Mouse (Mus musculus) CD8-positive naive resting alpha-beta T cell, adult 2 months (primary cell): ENCODE measurements around the gene Ttc8.

Experiments
- DNase-seq, 2 experiments: peaks; one replicate each; pipeline ENCODE4 v3.0.0; 2022; ENCODE audit warnings: low read depth in 2 of 2, low spot score in 2 of 2

The Ttc8 gene

DNA sequence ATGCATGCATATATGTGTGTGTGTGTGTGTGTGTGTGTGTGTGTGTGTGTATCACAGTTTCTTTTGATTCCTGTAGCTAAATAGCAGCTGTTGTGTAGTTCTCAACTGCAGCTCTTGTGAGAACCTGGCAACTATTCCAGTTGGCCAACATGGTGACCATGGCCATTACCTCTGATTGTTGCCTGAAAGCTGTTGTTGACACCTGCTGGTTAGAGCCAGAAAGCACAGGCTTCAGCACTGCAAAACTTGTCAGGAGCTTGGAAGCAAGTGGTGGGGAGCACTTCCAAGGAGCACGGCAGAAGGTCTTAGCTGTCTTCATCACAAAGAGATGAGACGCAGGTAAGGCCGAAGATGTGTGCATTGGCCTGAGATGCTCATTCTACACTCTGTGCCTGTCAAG lies 51.9 kb downstream of the Ttc8 start:
- DNase-seq = no peak

DNA sequence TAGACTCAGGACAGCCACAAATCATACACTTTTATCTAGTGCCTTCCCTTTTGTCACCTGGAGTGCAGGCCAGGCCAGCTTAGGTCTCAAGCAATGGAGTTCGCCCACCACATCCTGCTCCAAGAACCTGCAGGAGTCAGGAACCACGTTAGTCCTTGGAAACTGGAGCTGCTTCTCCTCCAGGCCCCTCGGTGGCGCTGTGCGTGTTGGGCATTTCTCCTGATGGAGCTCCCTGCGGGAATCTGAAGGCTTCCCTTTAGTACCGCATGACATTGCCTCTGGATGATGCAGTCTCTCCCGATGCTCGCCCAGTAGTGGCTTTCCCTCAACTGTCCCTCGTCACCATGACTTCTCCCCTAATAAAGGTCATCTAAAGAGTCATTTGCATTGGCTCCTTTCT lies 53.1 kb downstream of the Ttc8 start:
- no peak for DNase-seq

DNA sequence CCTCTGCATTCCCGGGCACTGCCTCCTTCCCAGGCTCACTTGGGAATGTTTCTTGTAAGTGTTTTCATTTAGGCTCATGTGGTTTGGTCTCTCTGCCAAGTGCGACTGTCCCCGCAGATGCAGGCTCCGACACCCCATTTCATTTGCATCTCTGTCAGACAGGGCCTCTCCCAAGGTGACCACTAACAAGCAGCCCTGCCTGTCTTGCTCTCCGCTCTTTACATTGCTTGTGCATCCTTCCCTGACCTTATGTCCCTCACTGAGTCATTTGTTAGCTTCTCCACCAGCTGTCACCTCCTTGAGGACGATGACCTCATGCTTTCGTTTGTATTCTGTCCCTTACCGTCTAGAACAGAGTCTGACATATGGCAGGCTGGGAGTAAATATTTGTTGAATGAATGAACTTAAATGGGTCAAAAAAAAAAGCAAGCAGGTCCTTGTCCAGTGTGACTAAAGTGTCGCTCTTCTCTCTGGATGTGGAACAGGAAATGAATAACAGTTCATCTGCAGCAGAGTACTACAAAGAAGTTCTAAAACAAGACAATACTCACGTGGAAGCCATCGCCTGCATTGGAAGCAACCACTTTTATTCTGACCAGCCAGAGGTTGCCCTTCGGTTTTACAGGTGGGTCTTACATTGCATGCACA lies 53.9 kb downstream of the Ttc8 start:
- no peak for DNase-seq

GRCm38 (mm10) chr12:98981081-98981480 lies 60.7 kb downstream of the Ttc8 start:
- no peak for DNase-seq

DNA sequence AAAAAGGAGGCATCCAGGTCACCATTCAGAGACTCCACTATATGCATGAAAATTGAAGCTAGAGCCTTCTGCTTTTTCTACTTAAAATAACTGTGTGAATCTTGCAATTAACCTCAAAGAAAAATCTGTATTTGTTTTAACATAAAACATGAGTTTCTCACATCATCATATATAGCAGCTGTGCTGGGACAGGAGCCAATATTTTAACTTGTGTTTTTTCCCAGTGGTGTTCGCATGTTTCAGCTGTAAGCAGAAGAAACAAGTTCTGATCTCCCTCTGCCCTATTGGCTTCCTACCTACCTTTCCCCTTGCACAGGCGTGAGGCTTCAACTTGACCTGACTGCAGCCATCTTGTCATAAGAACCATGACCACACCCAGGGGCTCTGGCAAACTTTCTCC lies 64.4 kb downstream of the Ttc8 start:
- no peak for DNase-seq

DNA sequence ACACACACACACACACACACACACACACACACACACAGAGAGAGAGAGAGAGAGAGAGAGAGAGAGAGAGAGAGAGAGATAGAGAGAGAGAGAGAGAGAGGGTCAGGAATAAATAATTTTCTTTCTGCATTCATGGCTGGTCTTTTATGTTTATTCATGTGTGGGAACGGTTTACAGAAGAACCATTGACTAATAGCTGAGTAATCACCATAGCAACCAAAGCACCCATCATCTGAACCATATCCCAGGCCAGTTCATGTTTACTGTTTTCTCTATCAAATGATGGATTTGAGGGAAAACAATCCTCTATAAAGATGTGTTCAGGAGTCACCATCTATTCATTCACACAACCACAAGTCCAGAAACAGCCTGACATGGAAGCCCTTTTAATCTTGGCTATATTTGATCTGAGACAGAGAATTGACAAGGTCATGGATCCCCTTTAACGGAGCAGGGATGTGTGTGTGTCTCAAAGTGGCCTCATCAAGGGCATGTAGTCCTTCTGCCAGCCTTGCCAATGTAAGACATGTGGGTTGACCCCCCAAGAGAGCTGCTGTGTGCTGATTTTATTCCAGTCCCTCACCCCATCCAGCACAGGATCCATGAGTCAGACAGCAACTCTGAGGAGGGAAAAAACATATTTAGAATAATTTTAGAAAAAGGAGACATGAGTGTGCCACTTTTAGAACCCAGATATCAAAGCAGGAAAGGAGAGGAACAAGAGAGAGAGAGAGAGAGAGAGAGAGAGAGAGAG lies 70.9 kb downstream of the Ttc8 start:
- no peak for DNase-seq

- no peak for DNase-seq
Measured at GRCm38 (mm10) chr12:98991830-98992216, 71.4 kb downstream of the Ttc8 start.

DNA sequence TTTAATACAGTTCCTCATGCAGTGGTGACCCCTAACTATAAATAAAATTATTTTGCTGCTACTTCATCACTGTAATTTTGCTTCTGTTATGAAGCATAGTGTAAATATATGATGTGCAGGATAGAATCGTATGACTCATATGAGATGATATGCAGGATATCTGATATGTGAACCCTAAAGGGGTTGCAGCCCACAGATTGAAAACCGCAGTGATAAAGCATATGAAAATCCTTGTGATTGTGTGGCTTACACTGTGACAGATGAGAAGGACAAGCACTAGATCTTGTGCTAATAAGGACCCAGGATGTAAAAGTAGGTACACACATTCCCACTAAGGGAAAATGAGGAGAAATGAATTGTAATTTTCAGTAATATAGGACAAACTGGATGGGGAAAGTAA lies 73.4 kb downstream of the Ttc8 start:
- no peak for DNase-seq

- no peak for DNase-seq
Measured at GRCm38 (mm10) chr12:98994366-98994765, 74.0 kb downstream of the Ttc8 start.

DNA sequence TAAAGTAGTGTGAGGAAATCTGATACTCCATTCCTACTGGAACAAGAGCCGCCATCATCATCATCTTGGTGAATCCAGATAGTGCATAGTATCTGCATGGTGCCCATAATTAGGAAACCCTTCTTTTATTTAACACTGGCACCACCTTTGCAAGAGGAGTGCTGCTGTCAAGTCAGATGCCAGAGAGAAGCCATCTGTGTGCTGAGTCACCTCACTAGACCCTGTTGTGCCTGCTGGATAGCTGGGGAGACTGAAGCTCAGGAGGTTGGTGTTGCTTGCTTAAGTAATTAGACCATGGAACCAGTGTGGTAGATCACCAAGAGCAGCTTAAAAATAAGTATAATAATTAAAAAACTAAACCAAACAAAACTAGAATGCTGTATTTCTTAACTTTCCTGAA lies 75.5 kb downstream of the Ttc8 start:
- DNase-seq = no peak

DNA sequence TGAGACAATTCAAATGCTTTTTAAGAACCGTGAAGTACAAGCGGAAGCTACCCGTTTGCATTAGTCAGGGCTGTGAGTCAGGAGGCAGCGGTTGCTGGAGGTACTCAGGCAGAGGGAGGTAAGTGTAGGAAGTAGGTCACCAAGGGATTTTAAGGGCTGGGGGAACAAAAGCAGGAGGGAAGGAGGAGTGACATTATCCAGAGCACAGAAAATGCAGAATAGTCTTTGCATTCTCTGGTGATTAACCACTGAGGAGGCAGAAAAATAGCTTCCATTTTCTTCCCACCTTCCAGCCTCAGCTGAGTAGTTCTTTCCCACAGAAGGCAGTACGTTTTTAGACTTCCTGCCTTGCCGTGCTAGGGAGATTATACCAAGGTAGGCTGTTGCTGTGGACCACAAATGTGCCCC lies 76.2 kb downstream of the Ttc8 start:
- DNase-seq = no peak

- no peak for DNase-seq
Measured at GRCm38 (mm10) chr12:98997046-98997445, 76.7 kb downstream of the Ttc8 start.

DNA sequence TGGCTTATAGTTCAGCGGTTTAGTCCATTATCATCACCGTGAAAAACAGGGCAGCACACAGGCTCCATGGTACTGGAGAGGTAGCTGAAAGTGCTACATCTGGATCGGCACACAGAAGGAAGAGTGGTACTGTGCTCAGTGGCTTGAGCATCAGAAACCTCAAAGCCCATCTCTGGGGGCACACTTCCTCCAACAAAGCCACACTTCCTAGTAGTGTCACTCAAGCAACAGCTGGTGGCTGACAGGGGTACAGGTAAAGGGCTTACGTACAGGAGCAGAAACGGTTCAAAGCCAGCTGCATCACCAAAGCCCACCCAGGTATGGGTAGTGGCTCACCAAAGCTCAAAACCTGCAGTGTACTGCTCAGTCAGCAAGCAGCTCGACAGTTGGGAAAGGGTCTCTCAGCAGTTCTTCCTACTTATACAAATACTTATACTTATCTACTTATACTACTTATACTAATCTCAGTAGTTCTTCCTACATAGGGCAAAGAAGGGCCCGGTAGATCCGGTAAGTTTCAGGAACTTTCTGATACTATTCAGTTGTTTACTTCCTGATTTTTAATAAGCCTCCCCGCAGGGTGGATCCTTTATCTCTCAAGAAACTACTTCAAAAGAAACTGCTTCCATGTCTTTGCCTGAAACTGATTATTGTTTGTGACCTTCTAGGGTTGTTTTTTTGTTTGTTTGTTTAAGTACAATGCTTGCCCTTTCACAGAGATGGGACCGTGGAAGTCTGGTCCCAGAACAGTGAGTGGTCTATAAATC lies 78.5 kb downstream of the Ttc8 start:
- no peak for DNase-seq

GRCm38 (mm10) chr12:99000310-99000709 lies 79.9 kb downstream of the Ttc8 start:
- no peak for DNase-seq

GRCm38 (mm10) chr12:99003046-99003445 lies 82.7 kb downstream of the Ttc8 start:
- DNase-seq = no peak

GRCm38 (mm10) chr12:99004752-99005151 lies 84.4 kb downstream of the Ttc8 start:
- no peak for DNase-seq

DNA sequence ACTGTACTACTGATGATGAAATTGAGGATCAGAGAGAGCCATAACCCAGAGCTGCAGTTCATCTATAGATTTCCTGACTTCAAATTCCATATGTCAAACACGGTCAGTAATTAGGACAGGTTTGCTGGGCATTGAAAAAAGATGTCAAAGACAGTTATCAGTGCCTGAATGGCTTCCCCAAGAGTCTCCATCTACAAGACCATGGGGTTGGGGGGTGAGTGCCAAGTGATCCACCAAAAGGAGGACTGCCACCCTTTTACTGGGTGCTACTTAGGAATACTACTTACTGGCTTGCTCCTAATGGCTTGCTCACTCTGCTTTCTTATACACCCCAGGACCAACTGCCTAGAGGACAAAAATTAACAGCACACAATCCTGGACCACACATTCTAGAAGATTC lies 88.4 kb downstream of the Ttc8 start:
- no peak for DNase-seq

DNA sequence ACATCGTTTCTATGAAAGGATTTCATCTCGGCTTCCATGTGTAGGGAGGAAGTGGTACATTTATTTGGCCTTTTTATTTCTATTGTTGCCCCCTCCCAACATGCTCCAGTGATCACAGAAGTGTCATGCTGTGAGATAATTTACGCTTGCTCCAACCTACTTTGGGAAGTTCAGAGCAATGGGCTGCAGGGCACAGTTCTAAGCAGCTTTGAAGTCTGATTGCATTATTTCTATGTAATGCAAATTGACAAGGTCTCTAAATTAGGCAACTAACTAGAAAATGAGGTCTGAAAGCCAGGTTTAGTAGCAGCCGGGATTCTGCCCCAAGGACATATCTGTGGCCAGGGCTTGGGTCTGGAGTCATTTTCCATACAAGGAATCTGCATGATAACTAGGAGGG lies 89.1 kb downstream of the Ttc8 start:
- DNase-seq = no peak

- no peak for DNase-seq
Measured at GRCm38 (mm10) chr12:99010044-99010443, 89.7 kb downstream of the Ttc8 start.

GRCm38 (mm10) chr12:99011161-99011861 lies 90.9 kb downstream of the Ttc8 start:
- DNase-seq = no peak

DNA sequence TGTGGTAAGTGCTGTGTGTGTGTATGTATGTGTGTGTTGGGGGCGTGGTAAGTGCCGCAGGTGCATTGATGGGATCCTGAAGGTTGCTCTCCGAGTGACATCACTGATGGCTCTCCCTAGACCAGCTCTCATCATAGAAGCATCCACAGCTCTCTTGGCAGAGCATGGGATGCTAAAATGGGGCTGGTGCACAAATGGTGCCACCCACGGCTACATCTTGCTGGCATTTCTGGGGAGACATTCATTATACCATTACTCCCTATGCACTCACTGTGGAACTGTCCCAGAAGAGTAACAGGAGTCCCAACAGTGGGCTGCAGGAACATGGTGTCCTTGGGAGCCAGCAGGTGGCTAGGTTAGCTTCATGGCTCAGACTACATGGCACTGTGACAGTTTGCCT lies 95.5 kb downstream of the Ttc8 start:
- DNase-seq = no peak
